Mouse (Mus musculus): ENCODE results near the gene Tapt1.

Tapt1 gene

GRCm38 (mm10) chr5:44233933-44234332, 7.5 kb upstream of the Tapt1 start:
- no peak for DNase-seq

GRCm38 (mm10) chr5:44228756-44229155, 2.3 kb upstream of the Tapt1 start:
- no peak for DNase-seq

- DNase-seq = no peak
These were observed 1.9 kb upstream of the Tapt1 start for GRCm38 (mm10) chr5:44228323-44228722.

- DNase-seq = no peak
These were observed 1.0 kb upstream of the Tapt1 start for GRCm38 (mm10) chr5:44227462-44227840.

- DNase-seq = peak in 1 of 2 experiments; percentile 70
These were observed 410 bp downstream of the Tapt1 start for GRCm38 (mm10) chr5:44225911-44226520.

- DNase-seq = no peak
These were observed 1.4 kb downstream of the Tapt1 start for GRCm38 (mm10) chr5:44224916-44225600.

GRCm38 (mm10) chr5:44224251-44224650, 2.2 kb downstream of the Tapt1 start:
- DNase-seq = peak; percentile 55 to 70

GRCm38 (mm10) chr5:44223341-44223881, 3.0 kb downstream of the Tapt1 start:
- no peak for DNase-seq

- DNase-seq = no peak
These were observed 6.0 kb downstream of the Tapt1 start for GRCm38 (mm10) chr5:44220430-44220829.

GRCm38 (mm10) chr5:44219871-44220270, 6.6 kb downstream of the Tapt1 start:
- no peak for DNase-seq

- no peak for DNase-seq
These were observed 7.9 kb downstream of the Tapt1 start for GRCm38 (mm10) chr5:44218483-44218882.

- no peak for DNase-seq
These were observed 8.8 kb downstream of the Tapt1 start for GRCm38 (mm10) chr5:44217685-44218041.

GRCm38 (mm10) chr5:44217041-44217684, 9.3 kb downstream of the Tapt1 start:
- DNase-seq = no peak

- peak; percentile 39 to 43 for DNase-seq
These were observed 11.3 kb downstream of the Tapt1 start for GRCm38 (mm10) chr5:44215118-44215517.

- peak; percentile 49 to 61 for DNase-seq
These were observed 12.4 kb downstream of the Tapt1 start for GRCm38 (mm10) chr5:44214025-44214424.

- DNase-seq = peak in 1 of 2 experiments; percentile 23
These were observed 13.0 kb downstream of the Tapt1 start for GRCm38 (mm10) chr5:44213391-44213790.

GRCm38 (mm10) chr5:44211818-44212465, 14.5 kb downstream of the Tapt1 start:
- DNase-seq = no peak

- DNase-seq = no peak
These were observed 19.1 kb downstream of the Tapt1 start for GRCm38 (mm10) chr5:44207286-44207685.

GRCm38 (mm10) chr5:44206651-44207050, 19.8 kb downstream of the Tapt1 start:
- no peak for DNase-seq

GRCm38 (mm10) chr5:44203410-44203809, 23.0 kb downstream of the Tapt1 start:
- DNase-seq = peak; percentile 63 to 82

GRCm38 (mm10) chr5:44201665-44202064, 24.8 kb downstream of the Tapt1 start:
- DNase-seq = no peak

GRCm38 (mm10) chr5:44199109-44199508, 27.3 kb downstream of the Tapt1 start:
- no peak for DNase-seq

GRCm38 (mm10) chr5:44198471-44198870, 28.0 kb downstream of the Tapt1 start:
- peak; percentile 40 to 63 for DNase-seq

All from cerebellum, postnatal 25 days (tissue).